Mouse (Mus musculus) liver, postnatal 0 days (tissue): ENCODE measurements at regions not wholly inside any gene's neighbourhood (a gene's known extent, or its start where the extent isn't known, plus 50 kb on each side); places are given as distances from the start of the nearest gene placed in this dataset.

Source experiments
- CTCF ChIP-seq: sonication (generic); IDR thresholded peaks from 2 replicates; pipeline ENCODE4 v1.5.1; 2016; ENCODE audit warnings: antibody characterized with exemption, low read depth
- EP300 ChIP-seq: IDR thresholded peaks from 2 replicates; pipeline ENCODE4 v1.6.1; 2016; ENCODE audit warnings: antibody characterized with exemption, low read depth, mild to moderate bottlenecking

DNA sequence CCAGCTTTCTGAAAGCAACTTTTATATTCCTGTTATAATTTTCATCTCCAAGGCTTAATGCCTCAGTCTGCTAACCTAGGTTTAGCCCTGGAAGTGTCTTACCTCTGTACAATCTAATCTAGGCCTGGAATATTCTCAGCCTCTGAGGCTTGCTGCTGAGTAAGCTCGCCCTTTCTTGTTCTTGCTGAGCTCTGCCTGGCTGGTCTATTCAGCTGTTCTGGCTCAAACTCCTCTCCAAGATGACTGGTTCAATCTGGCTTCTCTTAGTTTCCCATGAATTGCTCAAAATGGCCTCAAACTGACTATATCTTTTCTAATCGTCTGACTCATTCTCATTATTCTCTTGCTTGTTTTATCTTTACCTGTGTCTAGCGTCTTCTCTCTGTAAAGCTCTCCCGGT is 122.6 kb upstream of the Hs6st1 start:
- no peak for TF ChIP-seq EP300
- no peak for TF ChIP-seq CTCF
